Mouse (Mus musculus) heart, adult 8-10 months (tissue): ENCODE measurements around the gene Fas. TPM values are rescaled to one million over a fixed set of nuclear protein-coding genes. Genes with fewer than 3 reads are reported as not detected.

Experiments
- DNase-seq: peaks from one replicate; pipeline ENCODE4 v3.0.0; 2022; ENCODE audit warnings: low spot score
- total RNA-seq, 4 experiments: library from RNA; stranded (reverse); gene quantifications; 2 replicates each; pipeline ENCODE4 v1.2.4; 2022

Fas gene
- 10 to 100 TPM in 3 of 4 experiments, 1 to 10 TPM in 1; 8.6 to 14.3 (median 12.6) TPM for total RNA-seq

DNA sequence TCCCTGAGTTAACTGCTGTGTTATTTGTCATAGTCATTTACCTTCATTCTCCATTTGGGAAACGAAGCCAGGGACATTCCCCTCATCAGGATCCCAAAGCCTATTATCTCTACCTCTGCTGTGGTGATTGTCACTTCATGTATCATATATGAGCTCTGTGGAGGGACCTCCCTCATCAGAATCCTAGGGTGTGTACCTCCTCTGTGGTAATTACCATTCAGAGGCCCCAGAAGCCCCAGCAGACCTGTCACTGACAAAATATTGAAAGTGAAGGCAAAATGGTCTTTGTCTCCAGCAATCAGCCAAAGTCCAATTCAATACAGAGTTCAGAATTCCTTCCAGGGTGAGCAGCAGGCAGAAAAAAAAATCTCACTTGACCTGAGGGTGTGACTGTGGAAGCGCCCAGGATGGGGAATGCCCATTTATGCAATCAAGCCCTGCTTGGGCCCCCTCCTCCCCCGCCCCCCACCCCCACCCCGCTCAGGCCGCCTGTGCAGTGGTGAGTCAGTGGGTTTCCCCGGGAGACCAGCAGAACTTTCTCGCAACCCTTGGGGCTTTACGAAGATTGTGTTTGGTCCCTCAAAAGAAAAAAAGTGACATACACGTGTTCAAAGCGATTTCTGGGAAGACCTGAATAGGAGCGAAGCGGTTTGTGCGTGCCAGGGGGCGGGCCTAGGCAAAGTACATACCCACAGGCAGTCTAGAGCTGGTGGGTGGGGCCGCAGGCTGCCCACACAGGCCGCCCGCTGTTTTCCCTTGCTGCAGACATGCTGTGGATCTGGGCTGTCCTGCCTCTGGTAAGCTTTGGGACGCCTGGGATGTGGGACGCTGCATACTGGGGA lies at the start of gene Fas:
Gene Fas (plus strand): TSS at position 719 of the 842 bp plus-strand sequence.
- DNase-seq = peak; percentile 80

DNA sequence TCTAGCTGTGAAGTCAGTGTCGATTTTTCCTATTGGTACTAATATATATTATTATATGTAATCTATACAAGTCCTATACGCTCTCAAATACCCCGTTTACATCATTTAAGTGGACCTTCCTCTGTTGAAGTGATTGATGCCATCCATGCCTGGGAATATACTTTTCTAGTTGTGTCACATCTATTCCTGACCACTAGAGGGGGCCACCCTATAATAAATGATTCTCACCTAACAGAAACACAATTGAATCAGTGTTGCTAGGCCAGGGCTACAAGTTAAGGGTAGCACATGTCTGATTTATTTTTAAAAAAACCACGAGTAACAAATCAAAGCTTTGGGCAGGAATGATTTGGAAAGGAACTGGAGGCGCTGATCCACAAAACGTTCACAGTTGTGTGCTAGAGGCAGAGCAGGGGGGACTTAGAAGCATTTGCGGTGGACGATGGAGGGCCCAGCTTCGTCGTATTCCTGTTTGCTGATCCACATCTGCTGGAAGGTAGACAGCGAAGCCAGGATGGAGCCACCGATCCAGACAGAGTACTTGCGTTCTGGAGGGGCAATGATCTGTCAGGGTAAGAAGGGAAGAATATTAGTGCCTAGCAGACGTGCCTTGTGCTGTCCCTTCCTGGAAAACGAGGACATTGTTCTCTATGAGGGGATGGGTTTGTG lies 49.1 kb upstream of the Fas start:
- peak; percentile 57 for DNase-seq

DNA sequence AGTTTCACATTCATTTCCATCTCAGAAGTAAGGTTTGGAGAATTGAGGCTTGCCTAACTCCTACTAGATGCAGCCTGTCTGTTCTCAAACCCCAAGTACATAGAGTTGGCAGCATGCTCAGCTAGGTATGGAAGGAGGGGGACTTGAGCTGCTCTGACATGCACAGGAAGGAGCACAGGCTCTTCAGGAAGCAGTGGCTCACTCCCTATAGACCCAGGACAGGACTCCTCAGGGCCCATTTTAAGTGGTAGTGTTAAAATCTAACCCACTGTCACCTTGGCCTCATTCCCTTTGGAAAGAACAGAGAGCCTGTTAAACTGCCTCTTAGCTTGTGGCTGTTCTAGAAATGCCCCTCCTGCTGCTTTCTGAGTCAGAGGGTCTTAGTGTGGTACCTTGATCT lies 47.5 kb upstream of the Fas start:
- DNase-seq = no peak

DNA sequence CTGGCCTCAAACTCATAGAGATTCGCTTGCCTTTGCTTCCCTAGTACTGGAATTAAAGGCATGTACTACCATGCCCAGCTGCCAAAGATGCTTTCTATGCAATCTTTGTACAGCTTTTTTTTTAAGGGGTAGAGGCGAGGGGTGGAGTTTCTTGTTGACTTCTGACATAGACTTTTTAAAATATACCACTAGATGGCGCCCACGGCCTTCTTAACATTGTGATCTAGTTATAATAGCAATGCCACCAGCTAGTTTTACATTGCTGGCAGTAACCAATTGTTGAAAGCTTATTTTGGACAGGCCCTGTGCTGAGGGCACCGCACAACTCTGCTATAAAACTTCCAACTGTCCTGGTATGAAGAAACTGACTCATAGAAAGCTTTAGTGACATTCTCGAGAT lies 46.4 kb upstream of the Fas start:
- DNase-seq = peak; percentile 86

DNA sequence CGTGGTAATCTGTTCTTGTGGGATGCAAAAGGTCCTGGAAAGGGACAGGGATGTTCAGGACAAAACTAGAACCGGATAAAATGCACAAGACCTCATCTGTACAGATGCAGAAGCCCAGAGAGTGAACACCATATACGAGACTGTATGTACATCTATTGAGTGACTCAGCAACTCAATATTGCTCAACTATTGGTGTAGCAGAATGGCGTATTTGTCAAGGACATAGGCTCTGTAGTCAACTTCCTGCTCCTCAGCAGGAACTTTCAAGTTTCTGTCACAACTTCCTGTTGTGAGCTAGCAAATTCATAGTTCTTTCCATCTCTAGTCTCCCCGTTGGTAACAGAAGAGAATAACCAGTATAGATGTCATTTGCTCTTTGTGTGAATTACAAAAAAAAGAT lies 41.9 kb upstream of the Fas start:
- no peak for DNase-seq

DNA sequence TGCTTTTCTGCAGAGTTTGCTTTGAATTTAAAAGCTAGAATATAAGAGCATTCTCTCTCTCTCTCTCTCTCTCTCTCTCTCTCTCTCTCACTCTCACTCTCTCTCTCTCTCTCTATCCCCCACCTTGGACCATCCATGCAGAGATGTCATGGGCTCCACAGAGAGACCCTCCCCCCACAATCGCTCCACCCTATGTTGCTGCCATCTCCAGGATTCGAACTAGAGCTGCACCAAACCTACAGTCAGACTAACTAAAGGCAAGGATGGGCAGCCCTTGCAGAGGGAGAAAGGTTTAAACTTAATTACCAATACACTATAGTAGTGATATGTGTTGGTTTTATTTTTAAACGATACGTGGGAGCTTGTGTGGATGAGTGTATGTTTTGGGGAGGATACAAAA lies 39.8 kb upstream of the Fas start:
- DNase-seq = no peak

DNA sequence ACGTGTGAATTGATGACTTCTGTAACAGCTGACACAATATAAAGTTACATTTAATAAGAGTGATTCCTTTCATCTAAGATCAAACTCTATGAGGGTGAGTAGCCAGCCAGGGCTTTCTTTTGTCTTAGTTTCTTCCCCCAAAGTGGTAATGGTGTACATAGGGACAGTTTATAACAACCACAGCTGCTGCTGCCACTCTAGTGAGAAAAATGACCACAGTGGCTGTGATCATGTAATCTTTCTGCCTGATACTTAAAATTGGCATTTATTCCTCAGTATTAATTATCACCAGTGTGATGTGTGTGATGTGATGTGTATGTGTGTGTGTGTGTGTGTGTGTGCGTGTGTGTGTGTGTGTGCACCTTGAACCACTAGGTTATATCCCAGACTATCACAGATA lies 38.6 kb upstream of the Fas start:
- no peak for DNase-seq

DNA sequence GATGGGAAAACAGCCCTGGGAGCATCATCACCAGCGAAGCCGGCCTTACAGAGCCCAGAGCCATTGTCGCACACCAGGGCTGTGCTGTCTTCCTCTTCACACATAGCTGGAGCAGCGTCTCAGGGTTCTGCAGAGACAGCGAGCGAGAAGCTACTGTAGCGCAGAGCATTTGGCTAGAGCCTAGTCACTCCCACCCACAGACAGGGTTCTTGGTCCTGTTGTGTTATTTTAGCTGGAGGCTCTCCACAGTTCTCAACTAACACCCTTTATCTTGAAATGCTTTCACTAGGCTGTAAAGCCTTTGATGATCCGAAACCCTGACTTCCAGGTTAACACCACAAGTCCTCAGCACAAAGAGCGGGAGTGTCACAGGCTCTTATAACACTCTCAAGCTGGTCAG lies 38.0 kb upstream of the Fas start:
- DNase-seq = no peak

DNA sequence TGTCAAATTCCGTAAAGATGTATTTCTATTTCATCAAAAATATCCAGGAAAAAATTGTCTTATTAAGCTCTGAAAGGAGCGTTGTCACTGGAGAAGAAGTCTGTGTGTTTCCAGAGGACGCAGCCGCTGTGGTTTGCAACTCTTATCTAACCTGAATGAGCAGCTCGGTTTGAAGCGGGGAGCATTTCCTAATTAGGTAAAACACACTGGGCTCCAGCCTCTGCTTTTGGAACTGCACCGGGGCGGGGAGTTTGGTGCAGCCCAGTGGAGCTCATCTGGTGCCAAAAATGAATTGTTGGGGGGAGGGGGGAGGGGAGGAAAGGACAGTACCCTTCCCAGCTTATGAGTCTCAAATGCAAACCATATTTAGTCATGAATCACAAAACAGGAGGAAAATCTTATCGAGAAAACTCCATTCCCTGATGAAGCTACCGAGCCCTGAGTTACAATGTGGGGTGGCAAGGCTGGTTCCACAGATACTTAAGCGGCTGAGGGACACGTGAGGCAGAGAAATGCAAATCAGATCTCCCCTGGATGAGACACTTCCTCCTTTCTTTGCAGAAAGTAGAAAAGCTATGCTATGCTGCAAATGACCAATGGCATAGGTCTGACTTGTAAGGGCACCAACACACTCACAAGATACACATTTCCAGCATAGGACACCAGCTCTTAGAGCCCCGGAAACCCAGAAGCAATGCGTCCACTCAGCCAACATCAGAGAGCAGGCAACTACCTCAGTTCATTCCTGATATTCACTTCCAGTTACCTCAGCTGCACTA lies 36.2 kb upstream of the Fas start:
- DNase-seq = no peak

DNA sequence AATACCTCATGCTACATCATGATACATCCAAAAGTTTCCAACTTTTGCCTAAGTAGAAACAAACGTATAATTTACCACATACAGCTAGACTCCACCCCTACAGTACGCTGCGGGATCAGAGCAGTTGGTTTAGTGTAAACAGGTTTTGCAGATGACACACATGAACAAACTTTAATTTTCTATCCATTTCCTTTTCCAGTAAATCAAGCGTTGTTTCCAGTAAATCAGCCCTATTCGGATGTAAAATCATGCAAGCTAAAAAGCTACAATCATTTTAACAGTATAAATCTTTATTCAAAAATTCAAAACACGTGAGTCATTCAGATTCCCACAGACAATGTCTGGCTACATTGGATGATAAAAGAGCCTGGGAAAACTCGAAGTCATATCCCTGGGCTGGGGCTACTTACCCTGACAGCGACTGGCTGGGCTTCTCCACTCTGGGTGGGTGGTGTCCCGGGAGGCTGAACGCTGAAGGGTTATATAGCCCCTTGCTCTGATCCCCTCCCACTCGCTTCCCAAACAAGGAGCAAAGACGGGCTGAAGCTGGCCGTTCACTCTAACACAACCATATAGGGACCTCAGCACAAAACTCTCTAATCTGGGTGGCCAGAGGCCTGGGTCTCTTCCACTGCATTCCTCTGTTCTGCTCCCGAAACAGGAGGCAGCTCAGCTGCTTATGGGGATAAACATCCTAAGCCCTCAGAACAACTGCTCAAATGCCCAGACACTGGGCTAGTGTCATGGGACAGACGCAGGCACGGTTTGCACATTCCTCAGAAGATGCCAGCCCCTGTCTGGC lies 35.4 kb upstream of the Fas start, which contains the start of gene Acta2:
Gene Acta2 (minus strand): TSS at position 711 of the 802 bp plus-strand sequence.
- DNase-seq = no peak

DNA sequence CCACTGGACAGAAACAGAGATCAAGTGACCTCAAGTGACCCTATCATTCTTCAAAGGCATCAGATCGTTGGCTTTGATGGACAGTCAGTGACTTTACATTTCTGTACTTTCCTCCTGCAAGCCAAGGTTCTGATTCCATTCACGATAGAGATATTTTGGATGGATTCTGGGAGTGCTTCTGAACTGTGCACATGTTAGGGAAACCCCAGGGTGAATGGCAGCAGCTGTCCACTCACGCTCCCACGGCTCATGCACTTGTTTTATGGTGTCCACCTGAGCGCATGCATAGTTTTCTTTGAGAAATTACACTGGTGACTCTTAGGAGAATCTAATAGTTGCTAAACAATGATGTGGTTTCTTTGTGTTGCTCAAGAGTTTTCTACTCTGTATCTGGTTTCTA lies 34.3 kb upstream of the Fas start:
- DNase-seq = no peak

DNA sequence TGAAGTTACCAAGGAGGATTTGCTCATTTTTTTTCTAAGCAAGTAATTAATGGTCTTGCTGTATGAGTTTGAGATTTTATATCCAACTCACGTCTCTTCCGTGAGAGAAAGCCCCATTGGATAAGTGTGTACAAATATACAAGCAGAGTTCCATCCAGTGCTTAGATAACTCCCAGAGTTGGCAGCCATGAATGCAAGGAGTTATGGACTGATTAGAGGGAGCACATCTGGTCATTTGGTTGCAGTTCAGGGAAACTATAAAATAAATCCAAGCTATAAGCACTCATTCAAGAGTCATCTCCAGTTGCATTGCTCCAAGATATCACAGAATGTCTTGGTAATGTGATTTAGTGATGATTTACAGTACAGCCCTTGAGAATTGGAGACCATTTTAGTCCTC lies 33.5 kb upstream of the Fas start:
- DNase-seq = no peak

DNA sequence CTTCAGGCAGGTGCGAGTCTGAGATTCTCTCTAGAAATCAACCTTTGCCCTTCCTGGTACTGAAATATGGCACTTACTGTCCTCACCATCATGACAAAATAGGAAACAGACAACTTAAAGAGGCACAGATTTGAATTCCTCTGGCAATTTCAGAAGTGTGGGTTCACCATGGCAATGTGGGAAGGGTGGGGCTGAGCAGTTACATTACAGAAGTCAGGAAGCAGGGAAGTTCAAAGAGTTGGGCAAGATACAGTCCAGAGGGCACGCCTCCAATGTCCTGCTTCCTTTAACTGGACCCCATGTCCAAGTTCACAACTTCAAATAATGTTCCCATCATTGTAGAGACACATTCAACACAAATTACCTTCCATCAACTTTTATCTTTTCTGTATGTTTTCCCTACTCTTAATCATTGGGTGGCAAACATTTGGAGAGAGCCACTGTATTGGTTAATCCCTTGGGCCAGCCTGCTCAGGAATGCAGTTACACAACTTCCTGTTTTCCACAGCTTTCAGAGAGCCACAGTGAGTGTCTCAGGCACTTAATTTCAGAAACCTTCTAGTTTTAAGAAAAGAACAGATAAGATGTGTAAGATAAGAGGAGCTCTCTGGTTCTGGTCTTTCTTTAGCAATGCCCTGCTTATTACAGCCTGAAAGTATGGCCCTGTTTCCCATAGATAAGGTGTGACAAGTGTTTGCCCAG lies 28.0 kb upstream of the Fas start:
- DNase-seq = no peak

DNA sequence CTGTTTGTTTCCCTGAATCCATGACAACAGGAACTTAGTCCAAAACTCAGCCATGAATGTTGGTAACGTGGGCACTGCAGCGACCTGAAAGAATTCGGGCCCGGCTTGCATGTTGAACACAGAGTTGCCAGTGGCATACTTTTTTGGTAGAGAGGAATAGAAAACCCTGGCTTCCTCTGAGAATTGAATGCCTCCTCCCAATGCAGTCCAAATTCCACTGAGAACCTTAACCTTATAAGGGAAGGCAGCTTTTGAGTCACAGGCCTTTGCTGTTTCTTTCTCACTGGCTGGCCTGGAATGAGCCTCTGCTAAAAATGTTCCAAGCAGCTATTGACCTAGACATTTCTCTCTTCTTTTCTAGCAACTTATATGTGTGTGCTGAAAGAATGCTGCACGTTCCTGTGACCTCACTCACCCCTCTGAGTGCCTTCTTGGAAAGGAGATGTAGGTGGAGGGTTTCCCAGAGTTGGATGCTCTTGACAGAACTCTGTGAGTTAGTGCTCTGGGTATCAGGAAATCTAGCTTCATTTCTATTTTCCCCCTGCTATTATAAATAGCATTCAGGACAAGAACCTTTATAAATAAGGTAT lies 24.8 kb upstream of the Fas start:
- peak; percentile 42 for DNase-seq

DNA sequence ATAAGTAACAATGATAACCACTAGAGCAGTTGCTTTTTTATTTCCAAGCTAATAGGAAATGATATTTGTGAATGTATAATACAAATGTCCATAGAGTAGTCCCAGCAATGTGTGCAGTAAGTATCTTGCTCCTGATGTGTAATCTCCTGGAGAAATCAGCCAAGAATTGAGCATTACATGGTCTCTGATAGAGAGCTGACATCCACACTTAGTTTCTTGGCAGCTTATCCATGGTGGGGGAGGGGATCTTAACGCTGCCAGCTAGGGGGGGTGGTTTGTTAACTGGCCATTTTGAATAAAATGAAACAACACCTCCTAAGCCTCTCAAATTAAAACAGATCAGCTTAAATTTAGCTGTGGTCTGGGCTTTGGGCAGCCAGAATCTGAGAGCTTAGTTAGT lies 21.5 kb upstream of the Fas start:
- DNase-seq = no peak

DNA sequence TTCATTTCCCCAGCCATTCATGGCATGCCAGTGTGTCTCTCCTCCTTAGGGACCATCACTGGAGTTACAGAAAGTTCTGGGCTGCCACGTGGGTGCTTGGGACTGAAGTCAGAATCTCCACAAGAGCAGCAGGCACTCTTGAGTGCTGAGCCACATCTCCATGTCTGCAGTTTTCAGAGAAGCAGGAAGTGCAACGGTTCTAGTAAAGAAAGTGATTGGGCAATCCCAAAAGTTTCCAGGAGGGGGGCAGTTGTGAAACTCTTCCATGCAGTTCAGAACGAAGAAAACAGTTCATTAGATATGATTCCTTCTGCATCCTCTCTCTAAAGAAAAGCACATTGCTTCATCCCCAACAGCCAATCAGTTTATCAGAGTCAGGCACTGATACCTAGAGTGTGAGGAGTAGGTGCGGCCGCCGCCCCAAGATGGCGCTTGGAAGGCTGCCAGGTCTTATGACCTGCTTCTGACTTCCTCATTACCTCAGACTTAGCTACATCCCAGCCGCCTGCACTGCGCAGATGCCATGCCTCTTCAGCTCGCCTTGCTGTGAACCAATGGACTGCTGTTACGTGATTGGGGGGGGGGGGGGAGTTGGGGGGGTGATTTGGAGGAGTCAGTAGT lies 20.2 kb upstream of the Fas start:
- DNase-seq = no peak

DNA sequence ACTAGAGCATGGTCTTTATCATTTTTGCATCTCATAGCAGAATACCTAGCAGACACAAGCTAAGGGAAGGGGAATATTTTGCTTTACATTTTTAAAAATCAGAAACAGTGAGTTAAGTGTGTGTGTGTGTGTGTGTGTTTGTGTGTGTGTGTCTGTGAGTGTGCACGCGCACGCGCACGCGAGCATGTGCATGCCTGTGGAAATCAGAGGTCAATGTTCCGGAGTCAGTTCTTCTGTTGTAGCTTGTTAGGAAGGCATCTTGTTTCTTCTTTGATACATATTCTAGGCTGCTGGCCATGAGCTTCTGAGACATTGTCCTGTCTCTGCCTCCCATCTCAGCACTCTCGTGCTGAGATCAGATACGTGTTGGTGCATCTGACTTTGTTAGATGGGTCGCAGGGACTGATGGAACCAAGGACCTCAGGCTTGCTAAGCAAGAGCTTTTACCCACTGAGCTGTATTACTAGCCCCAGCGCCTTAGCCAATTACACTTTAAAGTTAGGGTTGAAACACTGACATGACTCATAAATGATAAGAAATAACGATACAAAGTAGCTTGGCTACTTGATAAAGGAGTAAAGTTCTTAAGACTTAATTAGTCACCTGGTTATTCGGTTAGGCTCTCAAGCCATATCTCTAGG lies 19.5 kb upstream of the Fas start:
- DNase-seq = no peak

DNA sequence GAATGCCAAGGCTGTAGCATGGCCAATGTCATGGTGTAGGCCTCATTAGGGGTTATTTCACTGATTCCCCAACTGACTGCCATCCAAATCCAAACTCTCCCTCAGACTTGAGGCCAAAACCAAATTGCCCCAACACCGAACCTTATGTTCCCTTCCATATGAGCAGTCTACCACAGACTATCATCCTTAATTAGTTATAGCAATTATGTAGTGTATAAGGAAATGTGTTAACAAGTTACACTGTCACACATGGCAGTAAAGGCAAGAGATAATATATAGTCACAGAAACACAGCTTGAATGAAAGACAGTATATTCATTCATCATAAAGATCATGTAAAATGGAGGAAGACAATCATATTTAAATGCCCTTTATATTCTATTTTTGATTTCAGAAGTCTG lies 17.4 kb upstream of the Fas start:
- no peak for DNase-seq

DNA sequence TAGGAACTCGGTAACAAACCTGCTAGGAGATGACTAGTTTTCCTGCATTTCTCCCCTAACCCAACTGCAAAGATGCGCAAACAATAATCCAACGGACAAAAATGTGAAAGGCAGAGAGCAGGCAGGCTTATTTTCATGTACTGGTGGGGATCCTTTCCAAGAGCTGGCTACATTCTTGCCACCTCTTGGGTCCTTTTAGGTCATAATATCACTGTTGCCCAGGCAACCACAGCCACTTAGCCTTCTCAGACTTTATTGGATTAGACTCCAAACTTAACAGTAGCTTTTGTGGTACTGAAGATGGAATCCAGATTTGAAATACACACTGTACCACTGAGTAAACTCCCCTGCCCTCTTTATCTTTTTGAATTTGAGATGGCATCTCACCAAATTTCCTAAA lies 12.4 kb upstream of the Fas start:
- no peak for DNase-seq

DNA sequence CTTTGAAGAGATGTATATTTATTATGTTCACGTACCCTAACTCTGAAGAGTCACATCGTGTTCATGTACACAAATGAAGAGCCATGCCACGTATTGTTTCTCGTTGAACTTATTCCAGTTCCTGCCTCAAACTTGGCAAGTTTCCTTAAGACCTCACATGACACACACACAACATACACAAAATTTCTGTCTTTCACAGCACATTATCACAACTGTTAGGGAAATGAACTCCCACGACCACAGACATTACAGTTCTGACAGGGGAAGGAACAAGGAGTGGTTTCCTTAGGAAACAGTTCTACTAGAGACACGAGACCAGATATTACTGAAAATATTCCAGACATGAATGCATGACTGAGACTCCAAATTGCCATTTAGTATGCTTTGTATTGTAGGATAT lies 6.9 kb upstream of the Fas start:
- peak; percentile 69 for DNase-seq
